Mouse (Mus musculus) lung, postnatal 0 days (tissue): Measurements from ENCODE around the gene Map3k1.

Experiments used
- CTCF ChIP-seq: IDR thresholded peaks from 2 replicates; pipeline ENCODE4 v1.5.1; 2016; ENCODE audit warnings: antibody characterized with exemption, mild to moderate bottlenecking
- EP300 ChIP-seq: IDR thresholded peaks from 2 replicates; pipeline ENCODE4 v1.6.1; 2016; ENCODE audit warnings: antibody characterized with exemption, mild to moderate bottlenecking, control low read depth

GRCm38 (mm10) chr13:111824178-111824577 lies 15.4 kb upstream of the Map3k1 start:
- TF ChIP-seq CTCF (no peak), EP300 (no peak)
